Mouse (Mus musculus) hindbrain, embryonic 12.5 days (tissue): ENCODE data around the gene S100a3. TPM values are rescaled to one million over a fixed set of nuclear protein-coding genes. Genes with fewer than 3 reads are reported as not detected.

Experiments
- ATAC-seq: fragments of 200-750 bp; cut with Nextera tagmentation; 2 replicates; pipeline ENCODE4 v1.8.0; 2017; ENCODE audit warnings: moderate TSS enrichment; ENCODE audit not compliant: low FRiP score
- H3K27ac ChIP-seq: fragments of 300-500 bp; sonication (generic); 2 replicates; pipeline ENCODE4 v1.5.1; 2016; ENCODE audit warnings: mild to moderate bottlenecking
- H3K27me3 ChIP-seq: fragments of 300-500 bp; sonication (generic); 2 replicates; pipeline ENCODE4 v1.6.1; 2016; ENCODE audit warnings: mild to moderate bottlenecking
- H3K36me3 ChIP-seq: fragments of 300-500 bp; sonication (generic); 2 replicates; pipeline ENCODE4 v1.6.1; 2016; ENCODE audit warnings: mild to moderate bottlenecking
- H3K4me1 ChIP-seq: fragments of 300-500 bp; sonication (generic); 2 replicates; pipeline ENCODE4 v1.6.1; 2016
- H3K4me2 ChIP-seq: fragments of 300-500 bp; sonication (generic); replicated peaks from 2 replicates; pipeline ENCODE4 v1.6.1; 2016; ENCODE audit warnings: mild to moderate bottlenecking
- H3K4me3 ChIP-seq: fragments of 300-500 bp; sonication (generic); 2 replicates; pipeline ENCODE4 v1.5.1; 2016; ENCODE audit warnings: mild to moderate bottlenecking
- H3K9ac ChIP-seq: fragments of 300-500 bp; sonication (generic); 2 replicates; pipeline ENCODE4 v1.6.1; 2016; ENCODE audit warnings: mild to moderate bottlenecking, moderate library complexity
- H3K9me3 ChIP-seq: fragments of 300-500 bp; sonication (generic); replicated peaks from 2 replicates; pipeline ENCODE4 v1.6.1; 2016; ENCODE audit warnings: mild to moderate bottlenecking
- WGBS: fragments of 180-500 bp; shearing (Covaris S2); methylation state at CpG from one replicate; pipeline ENCODE4 v1.1.7; 2016; 5-methylcytosine and 5-hydroxymethylcytosine counted together
- polyA plus RNA-seq: library from polyadenylated mRNA; unstranded; fragments of >200 nt; fragmentation: Nextera tagmentation; extraction: Ambion mirVana; gene quantifications from 2 replicates; pipeline ENCODE4 v1.2.1, GENCODE M21; 2016

The S100a3 gene
- polyA plus RNA-seq, 1 experiment from 2014 or later = 0.63 TPM

DNA sequence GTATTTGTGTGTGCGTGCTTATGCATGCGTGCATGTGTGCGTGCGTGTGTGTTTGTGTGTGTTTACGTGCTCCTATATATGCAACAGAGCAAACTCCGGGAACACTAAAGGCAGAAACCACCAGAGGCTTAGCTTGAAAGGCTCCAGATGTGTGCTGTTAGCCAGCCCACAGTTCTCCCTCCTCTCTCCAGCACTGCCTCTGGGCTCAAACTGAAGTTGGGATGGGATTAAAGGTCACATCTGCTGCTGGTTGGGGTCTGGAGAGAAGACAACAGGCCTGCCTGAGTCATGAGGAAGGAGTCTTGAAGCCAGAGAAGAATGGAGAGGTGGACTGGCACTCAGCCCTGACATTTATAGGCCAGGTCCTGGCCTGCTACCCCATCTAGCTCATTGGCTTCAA lies 45.8 kb downstream of the S100a3 start:
- Histone ChIP-seq H3K27me3 (no peaks in the 10 kb centered on the region), H3K27ac (no peak overlapping the region), H3K9ac (no peak overlapping the region), H3K4me1 (peaks cover 4% of the 10 kb centered on the region; the same call in 1 of the 2 replicates), H3K36me3 (no peaks in the 10 kb centered on the region), H3K9me3 (no peaks in the 10 kb centered on the region), H3K4me3 (no peak overlapping the region), H3K4me2 (no peak overlapping the region)
- no peak for ATAC-seq
- 85% methylated on average over 6 of the region's 6 CpGs for WGBS

DNA sequence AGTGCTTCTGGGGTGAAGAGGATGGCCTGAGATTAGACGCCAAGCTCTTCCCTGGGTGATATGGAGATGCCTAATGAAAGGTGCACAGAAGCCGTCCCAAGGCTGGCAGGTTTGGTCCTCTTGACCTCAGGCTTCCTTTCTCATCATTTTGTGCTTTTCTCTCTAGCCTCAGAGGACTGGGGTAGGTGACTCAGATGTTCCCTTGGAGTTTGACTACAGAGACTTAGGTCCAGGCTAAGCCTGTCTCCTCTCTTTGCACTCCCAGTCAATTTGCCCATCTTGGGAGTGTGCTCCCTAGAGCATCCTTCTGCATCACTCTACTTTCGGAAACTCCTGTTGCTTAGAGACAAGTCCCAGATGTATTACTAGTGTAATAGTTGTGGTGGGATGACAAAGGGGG lies 47.0 kb downstream of the S100a3 start:
- no peaks in the 10 kb centered on the region for H3K9me3 ChIP-seq
- H3K4me3 ChIP-seq = no peak overlapping the region
- H3K36me3 ChIP-seq = no peaks in the 10 kb centered on the region
- peaks cover 4% of the 10 kb centered on the region; the same call in 1 of the 2 replicates for H3K4me1 ChIP-seq
- ATAC-seq = no peak
- no peak overlapping the region for H3K4me2 ChIP-seq
- no peaks in the 10 kb centered on the region for H3K27me3 ChIP-seq
- H3K27ac ChIP-seq = no peak overlapping the region
- 82% methylated on average over 3 of the region's 3 CpGs for WGBS
- no peak overlapping the region for H3K9ac ChIP-seq

DNA sequence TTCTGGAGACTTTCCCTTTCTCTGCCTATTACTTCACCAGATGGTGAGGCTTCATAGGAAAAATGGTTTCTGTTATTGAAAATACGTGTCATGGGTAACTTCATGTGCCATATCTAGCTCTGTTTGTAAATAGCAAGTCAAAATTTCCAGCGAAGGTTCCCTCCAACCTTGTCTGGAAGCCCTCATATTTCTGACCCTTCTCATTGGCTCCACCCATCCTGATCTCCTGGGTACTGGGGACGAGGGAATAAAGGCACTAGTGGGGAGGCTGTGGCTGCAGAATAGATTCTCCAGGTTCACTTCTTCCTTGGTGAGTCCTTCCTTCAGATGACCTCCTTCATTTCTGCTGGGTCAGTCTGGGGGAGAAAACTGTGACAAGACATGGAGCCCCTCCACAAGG lies 47.8 kb downstream of the S100a3 start, which contains the start of gene S100a5:
Gene S100a5 (plus strand): TSS at position 301 of the 400 bp plus-strand sequence.
- 68% methylated on average over 3 of the region's 3 CpGs for WGBS
- Histone ChIP-seq H3K9ac (no peak within 1 kb of the TSS), H3K36me3 (no peaks in the 10 kb centered on the region), H3K4me3 (no peak within 1 kb of the TSS), H3K27me3 (0 out of 2 replicates have a peak, but pooled peaks cover 3% of the 10 kb centered on the region), H3K9me3 (no peaks in the 10 kb centered on the region), H3K27ac (no peak within 1 kb of the TSS), H3K4me1 (peaks cover 10% of the 10 kb centered on the region), H3K4me2 (no peak within 1 kb of the TSS)
- ATAC-seq = no peak

DNA sequence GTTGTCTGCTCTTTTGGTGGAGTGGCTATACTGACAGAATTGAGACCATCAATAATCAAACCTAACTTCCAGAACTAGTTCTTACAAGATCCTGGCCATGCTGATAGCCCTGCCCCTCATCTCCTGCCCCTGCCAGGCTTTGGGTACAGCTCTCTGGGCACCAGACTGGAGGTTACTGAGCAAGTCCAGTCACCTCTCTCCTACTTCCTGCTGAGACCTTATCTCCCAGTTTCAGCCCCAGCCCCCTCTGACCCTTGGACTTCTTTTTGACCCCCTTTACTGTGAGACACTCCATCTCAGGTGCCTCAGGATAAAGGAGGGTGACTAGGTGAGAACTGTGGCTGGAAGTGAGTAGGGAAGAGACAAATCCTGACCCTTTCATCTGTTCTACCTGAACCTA lies 48.7 kb downstream of the S100a3 start:
- H3K36me3 ChIP-seq = no peaks in the 10 kb centered on the region
- ATAC-seq = no peak
- no peaks in the 10 kb centered on the region for H3K9me3 ChIP-seq
- peaks cover 10% of the 10 kb centered on the region for H3K4me1 ChIP-seq
- H3K27me3 ChIP-seq = 0 out of 2 replicates have a peak, but pooled peaks cover 9% of the 10 kb centered on the region
- no peak overlapping the region for H3K4me3 ChIP-seq
- no peak overlapping the region for H3K9ac ChIP-seq
- H3K27ac ChIP-seq = no peak overlapping the region
- H3K4me2 ChIP-seq = no peak overlapping the region

DNA sequence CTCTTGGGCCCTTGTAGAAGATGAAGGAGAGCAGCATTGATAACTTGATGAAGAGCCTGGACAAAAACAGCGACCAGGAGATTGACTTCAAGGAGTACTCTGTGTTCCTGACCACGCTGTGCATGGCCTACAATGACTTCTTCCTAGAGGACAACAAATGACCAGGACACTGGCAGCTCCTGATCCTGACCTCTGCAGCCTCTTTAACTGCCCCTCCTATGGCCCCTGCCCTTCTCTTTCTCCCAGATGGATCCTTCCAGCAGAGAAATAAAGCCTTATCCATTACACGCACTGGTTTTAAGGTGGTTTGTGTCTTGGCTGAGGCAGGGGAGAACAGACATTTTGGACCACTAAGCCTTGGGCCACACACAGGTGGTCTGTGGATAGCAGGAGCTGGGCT lies 51.1 kb downstream of the S100a3 start:
- no peak overlapping the region for H3K4me2 ChIP-seq
- no peaks in the 10 kb centered on the region for H3K36me3 ChIP-seq
- no peaks in the 10 kb centered on the region for H3K9me3 ChIP-seq
- 81% methylated on average over 3 of the region's 3 CpGs for WGBS
- H3K27ac ChIP-seq = no peak overlapping the region
- 0 out of 2 replicates have a peak, but pooled peaks cover 9% of the 10 kb centered on the region for H3K27me3 ChIP-seq
- H3K4me3 ChIP-seq = no peak overlapping the region
- H3K9ac ChIP-seq = no peak overlapping the region
- H3K4me1 ChIP-seq = peaks cover 7% of the 10 kb centered on the region
- no peak for ATAC-seq

DNA sequence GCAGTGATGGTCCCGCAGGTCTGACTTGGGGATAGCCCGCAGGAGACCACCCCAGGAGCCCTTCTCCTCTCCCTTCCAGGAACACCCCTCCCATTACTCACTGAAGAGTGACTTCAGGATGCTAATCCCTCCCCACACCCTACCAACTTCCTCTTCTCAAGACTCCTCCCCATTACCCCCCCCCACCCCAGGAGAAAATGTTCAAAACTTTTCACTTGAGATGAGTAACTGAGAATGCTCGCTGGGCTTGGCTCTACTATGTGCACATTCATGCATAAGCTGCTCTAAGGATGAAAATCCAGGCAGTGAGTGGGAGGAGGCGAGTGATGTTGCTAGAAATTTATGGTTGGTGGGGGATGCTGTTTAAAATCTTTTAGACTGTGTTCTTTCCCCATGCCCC lies 51.7 kb downstream of the S100a3 start:
- no peak overlapping the region for H3K9ac ChIP-seq
- 61% methylated on average over 4 of the region's 4 CpGs for WGBS
- H3K4me3 ChIP-seq = no peak overlapping the region
- H3K4me2 ChIP-seq = no peak overlapping the region
- no peaks in the 10 kb centered on the region for H3K9me3 ChIP-seq
- H3K27ac ChIP-seq = no peak overlapping the region
- H3K27me3 ChIP-seq = 0 out of 2 replicates have a peak, but pooled peaks cover 9% of the 10 kb centered on the region
- ATAC-seq = no peak
- H3K36me3 ChIP-seq = no peaks in the 10 kb centered on the region
- H3K4me1 ChIP-seq = peaks cover 7% of the 10 kb centered on the region

DNA sequence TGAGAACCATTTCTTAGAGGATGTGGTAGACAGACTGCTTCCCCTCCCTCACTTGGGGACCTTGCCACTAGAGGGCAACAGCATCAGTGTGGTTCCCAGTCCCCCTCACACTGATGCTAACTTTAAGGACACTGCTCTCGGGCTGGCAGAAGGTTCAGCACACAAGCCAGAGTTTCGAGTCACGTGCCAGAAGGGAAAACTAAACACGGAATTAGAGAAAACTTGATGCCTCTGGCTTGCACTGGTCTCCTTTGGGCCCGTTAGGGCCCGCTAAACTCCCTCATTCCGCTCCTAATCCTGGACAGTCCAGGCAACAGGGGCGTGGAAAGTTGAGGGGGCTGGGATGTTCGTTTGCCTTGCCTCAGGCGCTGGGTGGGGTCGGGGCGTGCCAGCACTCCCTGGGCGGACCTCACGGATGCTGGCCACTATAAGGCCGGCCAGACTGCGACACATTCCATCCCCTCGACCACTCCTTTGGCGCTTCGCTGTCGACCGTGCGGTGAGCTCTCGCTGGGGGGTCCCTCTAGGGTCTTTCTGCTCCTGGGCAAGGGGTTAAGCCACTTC lies 52.4 kb downstream of the S100a3 start, which contains the start of gene S100a6:
Gene S100a6 (plus strand): TSS at position 155 of the 564 bp plus-strand sequence.
- H3K27ac ChIP-seq = no peak within 1 kb of the TSS
- peak within 1 kb of the TSS; percentile 66 for H3K4me2 ChIP-seq
- under 1% methylated on average over 23 of the region's 23 CpGs for WGBS
- H3K27me3 ChIP-seq = 0 out of 2 replicates have a peak, but pooled peaks cover 9% of the 10 kb centered on the region
- H3K36me3 ChIP-seq = no peaks in the 10 kb centered on the region
- H3K4me1 ChIP-seq = peaks cover 7% of the 10 kb centered on the region
- peak; percentile 75 for ATAC-seq
- no peaks in the 10 kb centered on the region for H3K9me3 ChIP-seq
- H3K9ac ChIP-seq = no peak within 1 kb of the TSS
- H3K4me3 ChIP-seq = peak within 1 kb of the TSS; percentile 29

DNA sequence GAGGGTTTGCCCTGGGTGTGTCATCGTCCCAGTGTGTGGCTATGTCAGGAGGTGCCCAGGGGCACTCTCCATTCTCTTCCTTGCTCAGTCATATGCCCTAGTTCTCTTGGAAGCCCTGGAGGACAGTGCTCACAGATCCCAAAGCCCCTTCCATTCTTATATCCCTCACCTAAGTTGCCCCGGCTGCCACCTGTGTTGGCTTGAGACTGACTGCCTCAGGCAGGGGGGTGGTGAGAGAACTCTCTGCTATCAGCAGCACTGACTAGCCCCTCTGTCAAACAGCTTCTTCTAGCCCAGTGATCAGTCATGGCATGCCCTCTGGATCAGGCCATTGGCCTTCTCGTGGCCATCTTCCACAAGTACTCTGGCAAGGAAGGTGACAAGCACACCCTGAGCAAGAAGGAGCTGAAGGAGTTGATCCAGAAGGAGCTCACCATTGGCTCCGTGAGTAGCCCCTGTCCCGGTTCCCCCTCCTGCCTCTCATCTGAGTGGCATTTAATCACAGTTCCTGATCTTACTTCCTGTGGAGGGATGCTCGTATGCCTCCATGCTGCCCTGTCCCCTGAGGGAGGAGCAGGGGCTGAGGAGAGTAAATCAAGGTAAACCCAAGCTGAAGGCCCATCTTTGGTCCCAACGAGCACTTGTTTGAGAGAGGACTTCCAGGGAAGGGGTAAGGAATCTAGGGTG lies 53.2 kb downstream of the S100a3 start:
- H3K9me3 ChIP-seq = no peaks in the 10 kb centered on the region
- no peak; the same call in 1 of the 2 replicates for ATAC-seq
- H3K36me3 ChIP-seq = no peaks in the 10 kb centered on the region
- 0 out of 2 replicates have a peak, but pooled peaks cover 9% of the 10 kb centered on the region for H3K27me3 ChIP-seq
- WGBS = 75% methylated on average over 7 of the region's 7 CpGs
- H3K4me3 ChIP-seq = peak overlapping the region; percentile 29; the same call in 1 of the 2 replicates
- H3K4me2 ChIP-seq = peak overlapping the region; percentile 66
- H3K4me1 ChIP-seq = peaks cover 7% of the 10 kb centered on the region
- no peak overlapping the region for H3K27ac ChIP-seq
- no peak overlapping the region for H3K9ac ChIP-seq

DNA sequence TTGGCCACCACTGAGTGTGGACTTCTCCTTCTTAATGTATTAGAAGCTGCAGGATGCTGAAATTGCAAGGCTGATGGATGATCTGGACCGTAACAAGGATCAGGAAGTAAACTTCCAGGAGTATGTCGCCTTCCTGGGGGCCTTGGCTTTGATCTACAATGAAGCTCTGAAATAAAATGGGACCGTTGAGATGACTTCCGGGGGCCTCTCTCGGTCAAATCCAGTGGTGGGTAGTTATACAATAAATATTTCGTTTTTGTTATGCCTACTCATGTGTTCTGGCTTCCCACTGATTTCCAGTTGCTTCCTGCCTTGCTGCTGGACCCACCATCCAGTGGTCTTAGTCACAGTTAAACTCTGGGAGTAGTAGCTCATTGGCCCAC lies 53.8 kb downstream of the S100a3 start:
- H3K4me3 ChIP-seq = no peak overlapping the region
- WGBS = 94% methylated on average over 6 of the region's 6 CpGs

DNA sequence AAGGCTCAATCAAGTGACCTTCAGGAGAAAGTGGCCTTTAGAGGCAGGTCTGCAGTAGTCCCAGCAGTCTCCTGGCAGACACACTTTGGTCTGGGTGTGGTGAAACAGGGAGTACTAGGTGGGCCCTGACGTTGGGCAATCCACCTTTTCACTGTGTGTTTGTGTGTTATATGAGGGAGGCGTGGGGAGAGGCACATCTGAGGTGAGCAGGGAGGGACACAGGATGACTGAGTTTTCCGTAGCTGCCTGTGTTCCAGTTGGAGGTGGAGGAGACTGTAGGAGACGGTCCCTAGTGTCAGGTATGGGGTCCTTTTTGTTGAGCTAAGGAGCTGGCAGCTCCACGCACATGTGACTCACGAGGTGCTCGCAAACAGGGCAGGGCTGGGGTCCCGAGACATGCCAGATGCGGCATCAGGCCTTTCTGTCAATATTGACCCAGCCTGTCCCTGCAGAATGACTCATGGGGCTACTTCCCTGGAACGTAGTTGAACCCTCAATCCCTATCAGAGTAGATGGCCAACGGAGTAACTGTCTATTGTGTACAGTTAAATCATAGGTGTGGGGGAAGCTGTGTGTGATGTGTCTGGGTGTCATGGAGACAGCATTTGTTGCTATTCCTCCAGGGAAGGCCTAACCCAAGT lies 54.4 kb downstream of the S100a3 start:
- 86% methylated on average over 11 of the region's 11 CpGs for WGBS
- 0 out of 2 replicates have a peak, but pooled peaks cover 9% of the 10 kb centered on the region for H3K27me3 ChIP-seq
- ATAC-seq = no peak

More for the DNA sequence above, 53.8 kb downstream of the S100a3 start:
- Histone ChIP-seq H3K36me3 (no peaks in the 10 kb centered on the region), H3K4me2 (no peak overlapping the region), H3K9me3 (no peaks in the 10 kb centered on the region), H3K27me3 (0 out of 2 replicates have a peak, but pooled peaks cover 9% of the 10 kb centered on the region), H3K9ac (no peak overlapping the region), H3K27ac (no peak overlapping the region), H3K4me1 (peaks cover 7% of the 10 kb centered on the region)
- ATAC-seq = no peak

DNA sequence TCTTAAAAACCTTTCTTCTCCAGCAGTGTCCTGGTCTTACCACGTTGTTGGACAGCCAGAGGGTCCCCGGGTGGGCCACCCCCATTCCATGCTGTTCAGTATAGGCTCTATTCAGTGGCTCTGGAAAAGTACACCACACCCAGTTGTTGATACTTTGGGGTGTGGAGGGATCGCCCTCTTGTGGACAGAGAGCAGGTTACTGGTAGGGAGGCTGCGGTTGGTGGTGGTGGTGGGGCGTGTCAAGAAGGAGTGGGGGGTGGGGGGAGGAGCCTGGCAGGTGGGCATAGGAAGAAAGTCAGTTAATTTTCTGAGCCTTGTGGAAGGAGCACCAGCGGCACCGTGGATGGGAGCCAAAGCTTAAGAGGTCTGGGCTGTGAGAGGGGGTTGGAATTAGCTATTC lies 55.0 kb downstream of the S100a3 start:
- no peaks in the 10 kb centered on the region for H3K36me3 ChIP-seq
- H3K27ac ChIP-seq = no peak overlapping the region
- no peak overlapping the region for H3K9ac ChIP-seq
- H3K4me2 ChIP-seq = no peak overlapping the region
- peaks cover 7% of the 10 kb centered on the region for H3K4me1 ChIP-seq
- peak; percentile 36; the same call in 1 of the 2 replicates for ATAC-seq
- H3K27me3 ChIP-seq = 0 out of 2 replicates have a peak, but pooled peaks cover 9% of the 10 kb centered on the region
- H3K9me3 ChIP-seq = no peaks in the 10 kb centered on the region
- WGBS = 9% methylated on average over 7 of the region's 7 CpGs
- no peak overlapping the region for H3K4me3 ChIP-seq

More for the DNA sequence above, 54.4 kb downstream of the S100a3 start:
- Histone ChIP-seq H3K9me3 (no peaks in the 10 kb centered on the region), H3K27ac (no peak overlapping the region), H3K4me3 (no peak overlapping the region), H3K4me1 (peaks cover 7% of the 10 kb centered on the region), H3K9ac (no peak overlapping the region), H3K4me2 (no peak overlapping the region), H3K36me3 (no peaks in the 10 kb centered on the region)

DNA sequence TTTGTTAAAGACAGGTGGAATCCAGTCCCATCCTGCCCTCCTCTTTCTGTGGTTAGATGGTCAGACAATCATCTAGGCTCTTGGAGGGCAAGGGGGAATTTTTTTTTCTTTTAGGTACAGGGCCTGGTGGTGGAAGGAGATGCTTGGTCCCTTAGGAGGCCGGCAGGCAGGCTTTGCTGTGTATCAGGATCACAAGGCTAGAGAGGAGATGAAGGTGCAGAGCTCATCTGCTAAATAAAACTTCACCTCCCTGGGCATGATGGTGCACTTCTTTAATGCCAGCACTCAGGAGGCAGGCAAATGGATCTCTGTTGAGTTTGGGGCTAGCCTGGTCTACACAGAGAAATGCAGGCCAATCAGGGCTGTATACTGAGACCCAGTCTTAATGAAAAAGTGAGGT lies 55.5 kb downstream of the S100a3 start:
- Histone ChIP-seq H3K4me1 (peaks cover 7% of the 10 kb centered on the region), H3K4me2 (no peak overlapping the region), H3K36me3 (no peaks in the 10 kb centered on the region), H3K27ac (no peak overlapping the region), H3K9me3 (no peaks in the 10 kb centered on the region), H3K4me3 (no peak overlapping the region), H3K27me3 (0 out of 2 replicates have a peak, but pooled peaks cover 9% of the 10 kb centered on the region), H3K9ac (no peak overlapping the region)
- ATAC-seq = no peak
- 67% methylated on average over 1 of the region's 1 CpGs for WGBS
